Mouse (Mus musculus): Measurements from ENCODE around the gene L1td1.

GRCm38 (mm10) chr4:98702201-98702894 is 24.2 kb upstream of the L1td1 start:
- peak; percentile 94 for TF ChIP-seq CTCF (IDR thresholded peaks at IDR 0.05; ENCODE audit: low read depth)
- no peak for TF ChIP-seq EP300 (optimal IDR thresholded peaks at IDR 0.05)

Measured in stomach, postnatal 0 days (tissue).